Mouse (Mus musculus) midbrain, embryonic 11.5 days (tissue): ENCODE data around the gene Nop56. TPM values are rescaled to one million over a fixed set of nuclear protein-coding genes. Genes with fewer than 3 reads are reported as not detected.

Experiments used
- ATAC-seq: fragments of 200-750 bp; cut with Nextera tagmentation; 2 replicates; pipeline ENCODE4 v1.8.0; 2017; ENCODE audit warnings: moderate TSS enrichment, moderate library complexity; ENCODE audit not compliant: low FRiP score
- DNase-seq: peaks from one replicate; pipeline ENCODE4 v3.0.0; 2015; ENCODE audit warnings: low spot score; ENCODE audit errors: missing footprints
- H3K27ac ChIP-seq: fragments of 300-500 bp; sonication (generic); 2 replicates; pipeline ENCODE4 v1.5.1; 2014; ENCODE audit warnings: low read depth, low read length
- H3K27me3 ChIP-seq: fragments of 300-500 bp; sonication (generic); 2 replicates; pipeline ENCODE4 v1.6.1; 2014; ENCODE audit warnings: mild to moderate bottlenecking, low read length, moderate library complexity, mixed read lengths; ENCODE audit not compliant: control insufficient read depth, insufficient read depth
- H3K36me3 ChIP-seq: fragments of 300-500 bp; sonication (generic); 2 replicates; pipeline ENCODE4 v1.6.1; 2014; ENCODE audit warnings: mild to moderate bottlenecking, low read length, moderate library complexity, mixed read lengths; ENCODE audit not compliant: control insufficient read depth, insufficient read depth
- H3K4me1 ChIP-seq: fragments of 300-500 bp; sonication (generic); 2 replicates; pipeline ENCODE4 v1.6.1; 2014; ENCODE audit warnings: low read length; ENCODE audit not compliant: control insufficient read depth, insufficient read depth
- H3K4me2 ChIP-seq: fragments of 300-500 bp; sonication (generic); 2 replicates; pipeline ENCODE4 v1.6.1; 2014; ENCODE audit warnings: mild to moderate bottlenecking, moderate library complexity
- H3K4me3 ChIP-seq: fragments of 300-500 bp; sonication (generic); 2 replicates; pipeline ENCODE4 v1.5.1; 2014; ENCODE audit warnings: low read depth, low read length
- H3K9ac ChIP-seq: fragments of 300-500 bp; sonication (generic); 2 replicates; pipeline ENCODE4 v1.6.1; 2014; ENCODE audit warnings: low read length
- H3K9me3 ChIP-seq: fragments of 300-500 bp; sonication (generic); 2 replicates; pipeline ENCODE4 v1.6.1; 2016; ENCODE audit warnings: low read length; ENCODE audit not compliant: control insufficient read depth
- WGBS: fragments of 180-500 bp; shearing (Covaris S2); extraction: QIAGEN DNeasy Blood & Tissue Kit; methylation state at CpG from one replicate; pipeline ENCODE4 v1.1.7; 2014; 5-methylcytosine and 5-hydroxymethylcytosine counted together
- polyA plus RNA-seq: library from polyadenylated mRNA; unstranded; fragments of >200 nt; fragmentation: Nextera tagmentation; extraction: Ambion mirVana; gene quantifications from 2 replicates; pipeline ENCODE4 v1.2.1, GENCODE M21; 2014

Gene Nop56
- 335 and 341 TPM in 2 replicates for polyA plus RNA-seq

GRCm38 (mm10) chr2:130274149-130274861, at the start of gene Nop56:
Gene Nop56, plus strand, starts transcription at chr2:130274430.
- peak within 1 kb of the TSS; percentile 86 for H3K27ac ChIP-seq
- DNase-seq = peak; percentile 100
- peaks cover 33% of the 10 kb centered on the region for H3K36me3 ChIP-seq
- peak within 1 kb of the TSS; percentile 96 for H3K9ac ChIP-seq
- WGBS = under 1% methylated on average over 68 of the region's 68 CpGs
- no peaks in the 10 kb centered on the region for H3K27me3 ChIP-seq
- peak within 1 kb of the TSS; percentile 90 for H3K4me2 ChIP-seq
- peak; percentile 97 for ATAC-seq
- no peaks in the 10 kb centered on the region for H3K9me3 ChIP-seq
- peak within 1 kb of the TSS; percentile 91 for H3K4me3 ChIP-seq
- peaks cover 20% of the 10 kb centered on the region for H3K4me1 ChIP-seq

- Histone ChIP-seq H3K4me1 (no peaks in the 10 kb centered on the region), H3K4me3 (no peak overlapping the region), H3K9ac (no peak overlapping the region), H3K36me3 (no peaks in the 10 kb centered on the region), H3K27me3 (no peaks in the 10 kb centered on the region), H3K9me3 (no peaks in the 10 kb centered on the region), H3K4me2 (no peak overlapping the region), H3K27ac (no peak overlapping the region)
- DNase-seq = peak; percentile 92
- ATAC-seq = no peak
- WGBS = 48% methylated on average over 9 of the region's 9 CpGs
These were observed 27.3 kb upstream of the Nop56 start for GRCm38 (mm10) chr2:130246912-130247311.

- H3K4me1 ChIP-seq = no peaks in the 10 kb centered on the region
- DNase-seq = no peak
- no peak overlapping the region for H3K4me3 ChIP-seq
- H3K9ac ChIP-seq = no peak overlapping the region
- 72% methylated on average over 7 of the region's 7 CpGs for WGBS
- H3K4me2 ChIP-seq = no peak overlapping the region
- H3K27me3 ChIP-seq = no peaks in the 10 kb centered on the region
- no peak overlapping the region for H3K27ac ChIP-seq
- no peaks in the 10 kb centered on the region for H3K9me3 ChIP-seq
- no peaks in the 10 kb centered on the region for H3K36me3 ChIP-seq
- ATAC-seq = no peak
These were observed 26.0 kb upstream of the Nop56 start for GRCm38 (mm10) chr2:130248226-130248625.

- H3K4me1 ChIP-seq = no peaks in the 10 kb centered on the region
- H3K4me3 ChIP-seq = no peak overlapping the region
- no peak overlapping the region for H3K27ac ChIP-seq
- H3K36me3 ChIP-seq = no peaks in the 10 kb centered on the region
- 88% methylated on average over 4 of the region's 4 CpGs for WGBS
- DNase-seq (no peak), ATAC-seq (no peak)
- H3K4me2 ChIP-seq = no peak overlapping the region
- no peak overlapping the region for H3K9ac ChIP-seq
- H3K9me3 ChIP-seq = no peaks in the 10 kb centered on the region
- no peaks in the 10 kb centered on the region for H3K27me3 ChIP-seq
These were observed 17.5 kb upstream of the Nop56 start for GRCm38 (mm10) chr2:130256762-130257161.

- Histone ChIP-seq H3K9ac (no peak overlapping the region), H3K36me3 (no peaks in the 10 kb centered on the region), H3K4me1 (no peaks in the 10 kb centered on the region), H3K4me3 (no peak overlapping the region), H3K9me3 (no peaks in the 10 kb centered on the region), H3K27me3 (no peaks in the 10 kb centered on the region), H3K4me2 (no peak overlapping the region), H3K27ac (no peak overlapping the region)
- DNase-seq (no peak), ATAC-seq (no peak)
- 87% methylated on average over 4 of the region's 4 CpGs for WGBS
These were observed 13.4 kb upstream of the Nop56 start for GRCm38 (mm10) chr2:130260822-130261221.

GRCm38 (mm10) chr2:130261914-130262313, 12.3 kb upstream of the Nop56 start:
- no peaks in the 10 kb centered on the region for H3K36me3 ChIP-seq
- H3K4me3 ChIP-seq = no peak overlapping the region
- DNase-seq = no peak
- H3K9me3 ChIP-seq = no peaks in the 10 kb centered on the region
- H3K4me2 ChIP-seq = no peak overlapping the region
- 88% methylated on average over 2 of the region's 2 CpGs for WGBS
- H3K27ac ChIP-seq = no peak overlapping the region
- no peak for ATAC-seq
- H3K4me1 ChIP-seq = no peaks in the 10 kb centered on the region
- H3K9ac ChIP-seq = no peak overlapping the region
- no peaks in the 10 kb centered on the region for H3K27me3 ChIP-seq

GRCm38 (mm10) chr2:130262398-130262797, 11.8 kb upstream of the Nop56 start:
- H3K4me2 ChIP-seq = no peak overlapping the region
- H3K36me3 ChIP-seq = no peaks in the 10 kb centered on the region
- WGBS = 87% methylated on average over 2 of the region's 2 CpGs
- no peak overlapping the region for H3K9ac ChIP-seq
- no peak for DNase-seq
- no peaks in the 10 kb centered on the region for H3K9me3 ChIP-seq
- no peak overlapping the region for H3K4me3 ChIP-seq
- ATAC-seq = no peak
- H3K27ac ChIP-seq = no peak overlapping the region
- no peaks in the 10 kb centered on the region for H3K27me3 ChIP-seq
- no peaks in the 10 kb centered on the region for H3K4me1 ChIP-seq

- H3K27me3 ChIP-seq = no peaks in the 10 kb centered on the region
- H3K4me1 ChIP-seq = no peaks in the 10 kb centered on the region
- no peak overlapping the region for H3K4me3 ChIP-seq
- no peak overlapping the region for H3K27ac ChIP-seq
- H3K9ac ChIP-seq = no peak overlapping the region
- H3K9me3 ChIP-seq = no peaks in the 10 kb centered on the region
- WGBS = 83% methylated on average over 1 of the region's 1 CpGs
- H3K36me3 ChIP-seq = no peaks in the 10 kb centered on the region
- ATAC-seq (no peak), DNase-seq (no peak)
- H3K4me2 ChIP-seq = no peak overlapping the region
These were observed 8.7 kb upstream of the Nop56 start for GRCm38 (mm10) chr2:130265520-130265919.

GRCm38 (mm10) chr2:130268074-130268473, 6.2 kb upstream of the Nop56 start:
- H3K36me3 ChIP-seq = no peaks in the 10 kb centered on the region
- no peaks in the 10 kb centered on the region for H3K27me3 ChIP-seq
- no peak overlapping the region for H3K4me3 ChIP-seq
- H3K9ac ChIP-seq = no peak overlapping the region
- no peak for ATAC-seq
- H3K4me2 ChIP-seq = no peak overlapping the region
- no peak for DNase-seq
- peaks cover 1% of the 10 kb centered on the region for H3K4me1 ChIP-seq
- WGBS = 70% methylated on average over 7 of the region's 7 CpGs
- no peaks in the 10 kb centered on the region for H3K9me3 ChIP-seq
- no peak overlapping the region for H3K27ac ChIP-seq
